Mouse (Mus musculus) right cerebral cortex, postnatal 36 days (tissue): ENCODE results near the gene Fxyd3.
A peak's percentile ranks its signal among the peaks of the same experiment; 100 is the strongest.

ENCODE experiments used
- DNase-seq, 2 experiments: peaks; one replicate each; pipeline ENCODE4 v3.0.0; 2022; ENCODE audit warnings: low spot score in 2 of 2, mixed read lengths in 1 of 2

The Fxyd3 gene

GRCm38 (mm10) chr7:31076492-31076891 lies at the start of gene Fxyd3:
Fxyd3 (minus strand) TSS chr7:31076704.
- no peak for DNase-seq

- DNase-seq, result no peak
These were observed 48.6 kb upstream of the Fxyd3 start for GRCm38 (mm10) chr7:31125116-31125515.

GRCm38 (mm10) chr7:31124381-31124780 lies 47.9 kb upstream of the Fxyd3 start:
- DNase-seq, result no peak

GRCm38 (mm10) chr7:31123697-31124096 lies 47.2 kb upstream of the Fxyd3 start:
- no peak for DNase-seq

- DNase-seq, result no peak
These were observed 46.4 kb upstream of the Fxyd3 start for GRCm38 (mm10) chr7:31122641-31123631.

- no peak for DNase-seq
These were observed 43.1 kb upstream of the Fxyd3 start for GRCm38 (mm10) chr7:31119556-31119955.

GRCm38 (mm10) chr7:31118486-31118885 lies 42.0 kb upstream of the Fxyd3 start:
- no peak for DNase-seq

GRCm38 (mm10) chr7:31117465-31117864 lies 41.0 kb upstream of the Fxyd3 start:
- no peak for DNase-seq

GRCm38 (mm10) chr7:31116721-31117145 lies 40.2 kb upstream of the Fxyd3 start:
- no peak for DNase-seq

GRCm38 (mm10) chr7:31115587-31116043 lies 39.1 kb upstream of the Fxyd3 start:
- DNase-seq, result no peak

GRCm38 (mm10) chr7:31115182-31115581 lies 38.7 kb upstream of the Fxyd3 start, which contains the start of gene Hpn:
Hpn (minus strand) TSS chr7:31115290.
- DNase-seq, result no peak

GRCm38 (mm10) chr7:31114646-31115045 lies 38.1 kb upstream of the Fxyd3 start:
- DNase-seq, result no peak

GRCm38 (mm10) chr7:31113800-31114199 lies 37.3 kb upstream of the Fxyd3 start:
- DNase-seq, result no peak

GRCm38 (mm10) chr7:31112036-31112435 lies 35.5 kb upstream of the Fxyd3 start:
- DNase-seq, result no peak

GRCm38 (mm10) chr7:31110861-31111385 lies 34.4 kb upstream of the Fxyd3 start:
- DNase-seq, result no peak

- no peak for DNase-seq
These were observed 33.3 kb upstream of the Fxyd3 start for GRCm38 (mm10) chr7:31109796-31110195.

GRCm38 (mm10) chr7:31109091-31109490 lies 32.6 kb upstream of the Fxyd3 start:
- no peak for DNase-seq

- no peak for DNase-seq
These were observed 31.3 kb upstream of the Fxyd3 start for GRCm38 (mm10) chr7:31107781-31108180.

- DNase-seq, result no peak
These were observed 29.7 kb upstream of the Fxyd3 start for GRCm38 (mm10) chr7:31106166-31106565.

GRCm38 (mm10) chr7:31105061-31105768 lies 28.7 kb upstream of the Fxyd3 start:
- peak in 1 of 2 experiments; percentile 80 for DNase-seq

- no peak for DNase-seq
These were observed 24.3 kb upstream of the Fxyd3 start for GRCm38 (mm10) chr7:31100786-31101185.

- DNase-seq, result no peak
These were observed 23.1 kb upstream of the Fxyd3 start for GRCm38 (mm10) chr7:31099612-31099982.
